Mouse (Mus musculus): ENCODE data around the gene Lsg1.

Lsg1 gene

GRCm38 (mm10) chr16:30515418-30515817 lies 72.0 kb downstream of the Lsg1 start:
- no peak for DNase-seq

- peak; percentile 50 for DNase-seq
Observed at GRCm38 (mm10) chr16:30513050-30514024, 74.1 kb downstream of the Lsg1 start.

- DNase-seq = peak; percentile 39
Observed at GRCm38 (mm10) chr16:30512375-30513049, 74.9 kb downstream of the Lsg1 start.

GRCm38 (mm10) chr16:30511563-30512340 lies 75.6 kb downstream of the Lsg1 start:
- no peak for DNase-seq

- peak; percentile 93 for DNase-seq
Observed at GRCm38 (mm10) chr16:30510504-30511451, 76.6 kb downstream of the Lsg1 start.

All from lung, postnatal 10 days (tissue).